Mouse (Mus musculus) layer of hippocampus, adult 8-10 months (tissue): Measurements from ENCODE around the gene Nadk2. TPM values are rescaled to one million over a fixed set of nuclear protein-coding genes. Genes with fewer than 3 reads are reported as not detected.

Source experiments
- DNase-seq, 2 experiments: peaks; one replicate each; pipeline ENCODE4 v3.0.0; 2022; ENCODE audit warnings: low spot score in 2 of 2
- total RNA-seq, 4 experiments: library from RNA; stranded (reverse); gene quantifications; 2 replicates each; pipeline ENCODE4 v1.2.4; 2022

The Nadk2 gene
- total RNA-seq, 4 experiments from 2014 or later: 59.8 to 67.1 (median 66.8) TPM

DNA sequence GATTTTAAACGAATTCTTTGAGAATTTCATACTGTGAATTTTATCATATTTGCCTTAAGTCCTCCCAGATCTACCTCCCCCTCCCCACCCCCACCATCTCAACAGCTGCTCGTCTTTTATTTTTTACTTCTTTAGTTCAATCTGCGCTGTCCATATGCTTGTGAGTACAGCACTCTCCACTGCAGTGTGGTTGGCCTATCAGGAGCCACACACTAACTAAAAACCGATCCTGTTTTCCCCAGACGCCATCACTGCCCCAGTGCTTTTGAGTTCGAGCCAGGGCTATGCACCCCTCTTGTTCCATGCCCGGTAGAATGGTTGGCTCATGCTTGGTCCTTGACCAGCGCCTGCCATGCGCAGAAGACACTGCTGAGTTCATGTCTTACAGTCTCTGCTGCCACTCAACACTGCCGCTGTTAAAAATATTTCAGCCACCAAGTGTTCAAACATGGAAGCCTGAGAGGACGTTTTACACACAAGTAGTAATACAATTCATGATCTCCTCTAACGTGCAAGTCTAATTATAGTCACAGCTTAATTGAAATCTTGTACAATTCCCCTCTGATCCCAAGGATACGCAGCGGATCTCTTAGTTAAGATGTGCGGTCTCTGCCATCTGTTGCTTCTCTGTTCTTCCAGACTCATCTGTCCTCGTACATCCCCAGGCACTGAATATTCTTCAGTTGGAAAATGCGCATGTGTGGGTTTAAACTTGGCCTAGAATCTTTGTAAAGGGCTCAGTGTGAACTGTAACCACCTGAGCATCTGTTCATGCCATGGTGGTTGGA is 17.0 kb downstream of the Nadk2 start:
- DNase-seq: no peak

DNA sequence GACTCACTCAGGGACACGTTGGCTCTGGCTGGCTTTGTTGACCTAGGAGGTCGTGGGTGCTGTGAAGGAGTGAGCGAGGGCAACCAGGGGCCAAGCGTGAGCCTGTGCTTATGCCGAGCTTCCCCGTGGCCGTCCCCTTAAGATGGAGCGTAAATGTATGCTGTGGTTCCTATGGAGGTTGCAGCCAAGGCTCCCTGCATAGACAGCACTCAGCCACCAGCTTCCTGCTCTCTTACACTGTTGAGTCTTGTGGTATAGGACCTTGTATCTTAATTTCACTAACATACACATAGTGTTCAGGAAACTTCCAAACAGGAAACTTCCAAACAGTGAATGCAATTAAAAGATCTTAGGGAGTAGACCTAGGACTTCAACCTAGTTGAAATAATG is 17.6 kb downstream of the Nadk2 start:
- no peak for DNase-seq

DNA sequence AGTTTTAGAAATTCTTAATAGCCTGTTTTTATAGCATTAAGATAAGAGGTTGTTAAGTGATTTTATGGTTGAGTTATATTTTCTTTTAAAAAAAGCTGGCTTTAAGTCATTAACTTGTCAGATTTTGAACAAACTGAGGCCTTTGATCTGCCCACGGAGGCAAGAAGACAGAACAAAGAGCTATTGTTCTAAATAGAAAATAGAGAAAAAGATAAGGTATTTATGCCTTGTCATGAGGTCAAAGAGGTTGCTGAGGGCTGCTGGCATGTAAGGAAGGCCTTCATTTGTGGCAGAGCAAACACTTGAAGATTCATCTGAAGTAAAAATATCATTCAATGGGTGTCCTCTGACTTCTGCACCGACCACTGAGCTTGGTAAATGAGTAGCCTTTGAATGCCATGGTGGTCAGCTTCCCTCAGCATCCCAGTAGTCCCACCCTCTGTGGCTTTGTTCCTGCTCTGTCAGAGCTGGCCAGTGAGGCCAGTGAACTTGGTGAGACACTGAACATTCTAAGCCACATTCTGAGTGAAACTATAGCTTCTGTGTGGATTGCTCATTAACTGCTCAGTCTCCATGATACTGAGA is 18.2 kb downstream of the Nadk2 start:
- DNase-seq: no peak

GRCm38 (mm10) chr15:9090662-9091061 is 19.6 kb downstream of the Nadk2 start:
- DNase-seq: no peak

- DNase-seq: no peak
Observed at GRCm38 (mm10) chr15:9093598-9094365, 22.7 kb downstream of the Nadk2 start.

GRCm38 (mm10) chr15:9094366-9094750 is 23.3 kb downstream of the Nadk2 start:
- peak; percentile 37 to 56 for DNase-seq

DNA sequence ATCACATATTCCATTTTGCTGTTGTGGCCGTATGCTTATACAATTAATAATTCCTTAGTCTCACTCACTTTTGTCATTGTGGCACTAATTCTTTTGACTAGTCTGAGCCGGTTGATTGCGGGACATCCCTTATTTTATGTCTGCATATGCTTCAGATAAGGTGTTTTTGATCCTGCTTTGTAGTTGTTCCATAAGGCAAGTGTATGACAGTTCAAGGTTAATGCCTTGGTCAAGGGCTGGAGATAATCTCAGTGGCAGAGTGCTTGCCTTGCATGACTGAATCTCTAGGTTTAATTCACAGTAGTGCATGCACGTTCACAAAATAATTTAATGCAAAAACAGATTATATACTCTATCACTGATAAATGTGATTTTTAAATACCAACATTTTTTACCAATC is 25.8 kb downstream of the Nadk2 start:
- DNase-seq: no peak

DNA sequence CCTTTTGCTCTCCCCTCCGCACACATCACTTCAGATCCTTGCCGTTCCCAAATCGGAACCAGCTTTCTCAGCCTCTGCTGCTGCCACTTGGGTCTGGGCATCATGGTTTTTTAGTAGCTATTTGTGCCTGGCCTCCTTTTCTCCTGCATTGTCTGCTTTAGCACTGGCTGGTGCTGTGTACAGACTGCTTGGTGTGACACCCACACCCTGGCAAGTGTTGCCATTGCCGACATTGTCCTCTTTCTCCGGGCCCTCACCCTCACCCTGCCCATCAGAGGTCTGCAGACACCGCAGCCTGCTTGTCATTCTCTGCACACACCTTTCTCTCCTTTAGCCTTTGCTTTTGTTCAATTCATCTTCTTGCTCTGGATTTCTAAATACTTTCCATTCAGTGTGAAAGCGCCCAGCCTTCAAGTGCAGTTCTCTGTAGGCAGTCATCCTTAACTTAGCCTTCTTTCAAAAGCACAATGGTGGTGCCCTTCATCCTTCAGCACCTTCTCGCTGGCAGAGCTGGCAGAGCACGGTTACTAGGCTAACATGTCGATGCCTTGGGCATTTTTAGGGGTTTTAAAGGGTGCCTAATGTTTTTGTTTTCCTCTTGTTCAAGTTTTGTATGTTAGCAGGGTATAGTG is 29.5 kb downstream of the Nadk2 start:
- DNase-seq: no peak

- DNase-seq: no peak
Observed at GRCm38 (mm10) chr15:9106303-9107074, 35.4 kb downstream of the Nadk2 start.

- no peak for DNase-seq
Observed at GRCm38 (mm10) chr15:9110526-9111347, 39.7 kb downstream of the Nadk2 start.

DNA sequence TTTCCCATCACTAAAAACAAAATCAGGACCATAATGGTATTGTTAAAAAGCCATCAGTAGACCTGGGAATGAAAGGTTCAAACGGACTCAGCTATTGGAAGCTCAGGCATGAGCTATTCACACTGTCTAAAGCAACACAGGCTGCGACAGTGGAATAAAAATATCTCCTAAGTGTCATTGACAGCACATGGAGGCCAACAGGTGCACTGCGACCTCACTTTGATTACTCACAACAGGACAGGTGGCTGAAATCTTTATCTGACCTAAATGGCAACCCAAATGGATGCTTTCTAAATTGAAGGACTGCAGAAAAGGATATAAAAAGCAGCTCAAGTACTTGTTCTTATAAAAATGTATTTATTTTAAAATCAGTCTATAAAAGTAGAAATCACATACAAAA is 40.6 kb downstream of the Nadk2 start:
- DNase-seq: no peak

GRCm38 (mm10) chr15:9113556-9113955 is 42.5 kb downstream of the Nadk2 start:
- no peak for DNase-seq

DNA sequence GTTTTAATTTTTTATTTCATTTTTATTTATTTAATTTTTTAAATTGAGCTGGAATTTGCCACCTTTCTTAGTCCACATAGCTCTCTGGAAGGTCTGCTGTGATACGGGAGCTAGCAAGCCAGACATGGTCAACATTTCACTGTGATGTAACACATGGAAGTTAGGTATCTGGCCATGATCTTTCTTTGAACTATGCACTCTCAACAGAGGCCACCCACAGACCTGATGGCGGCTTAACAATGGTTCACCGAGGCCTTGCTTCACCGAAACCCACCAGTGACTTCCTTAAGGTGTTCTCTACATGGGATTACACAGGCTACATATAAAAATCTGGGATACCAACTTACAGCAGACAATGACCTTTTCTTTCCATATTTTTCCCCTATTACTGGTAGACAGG is 43.1 kb downstream of the Nadk2 start:
- DNase-seq: no peak

DNA sequence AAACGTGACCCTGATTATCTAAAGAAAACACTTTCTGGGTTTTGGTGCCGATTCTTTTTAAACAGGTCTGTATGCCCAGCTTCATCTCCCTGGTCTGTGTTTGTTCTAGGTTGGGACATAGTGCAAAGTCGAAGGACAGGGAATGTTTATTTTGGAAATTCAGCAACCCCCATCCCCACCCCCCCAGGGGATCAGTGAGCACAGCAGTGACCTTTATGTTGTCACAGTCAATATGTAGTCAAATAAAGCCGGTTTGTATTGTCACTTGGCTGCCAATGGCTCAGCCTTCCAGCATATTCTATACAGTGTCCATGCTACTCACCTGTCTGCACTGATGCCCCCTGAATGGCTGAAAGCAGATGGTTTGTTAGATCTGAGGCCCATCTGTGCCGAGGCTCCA is 43.5 kb downstream of the Nadk2 start:
- DNase-seq: no peak

DNA sequence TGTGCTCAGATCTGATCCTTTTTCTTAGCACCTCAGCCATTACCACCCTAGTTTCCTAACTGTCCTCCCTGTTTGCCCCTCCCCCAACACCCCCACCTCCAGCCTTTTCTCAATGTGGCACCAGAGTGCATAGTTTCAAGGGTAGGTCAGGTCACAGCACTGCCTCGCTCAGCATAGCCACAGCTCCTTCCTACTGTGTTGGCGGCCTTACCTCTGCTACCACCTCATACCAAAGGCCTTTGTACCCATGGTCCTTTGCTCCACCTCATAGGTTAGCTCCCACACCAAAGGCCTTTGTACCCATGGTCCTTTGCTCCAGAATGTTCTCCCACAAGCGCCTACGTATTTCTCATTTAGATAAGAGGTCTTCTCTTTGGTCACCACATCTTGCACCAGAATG is 47.8 kb downstream of the Nadk2 start:
- no peak for DNase-seq

GRCm38 (mm10) chr15:9120081-9120480 is 49.0 kb downstream of the Nadk2 start:
- peak in 1 of 2 experiments; percentile 43 for DNase-seq

GRCm38 (mm10) chr15:9122989-9123388 is 51.9 kb downstream of the Nadk2 start:
- DNase-seq: no peak

DNA sequence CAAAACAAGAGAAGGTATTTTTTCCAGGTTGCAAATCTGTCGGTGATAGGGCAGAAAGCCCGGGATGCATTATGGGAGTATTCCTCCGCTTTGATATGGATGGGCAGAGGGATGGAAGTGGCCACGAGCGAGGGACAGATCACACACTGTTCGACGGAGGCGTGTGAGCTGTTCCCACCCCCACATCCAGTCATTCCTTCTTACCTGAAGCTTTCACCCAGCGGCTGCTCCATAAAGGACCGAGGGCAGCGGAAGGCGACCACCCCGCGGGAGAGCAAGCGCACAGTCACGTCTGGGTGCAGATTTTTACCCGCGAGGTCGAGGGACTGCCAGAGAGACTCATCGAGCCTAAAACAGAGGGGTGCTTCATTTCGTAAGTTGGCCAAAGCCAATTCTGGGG is 53.8 kb downstream of the Nadk2 start:
- no peak for DNase-seq

DNA sequence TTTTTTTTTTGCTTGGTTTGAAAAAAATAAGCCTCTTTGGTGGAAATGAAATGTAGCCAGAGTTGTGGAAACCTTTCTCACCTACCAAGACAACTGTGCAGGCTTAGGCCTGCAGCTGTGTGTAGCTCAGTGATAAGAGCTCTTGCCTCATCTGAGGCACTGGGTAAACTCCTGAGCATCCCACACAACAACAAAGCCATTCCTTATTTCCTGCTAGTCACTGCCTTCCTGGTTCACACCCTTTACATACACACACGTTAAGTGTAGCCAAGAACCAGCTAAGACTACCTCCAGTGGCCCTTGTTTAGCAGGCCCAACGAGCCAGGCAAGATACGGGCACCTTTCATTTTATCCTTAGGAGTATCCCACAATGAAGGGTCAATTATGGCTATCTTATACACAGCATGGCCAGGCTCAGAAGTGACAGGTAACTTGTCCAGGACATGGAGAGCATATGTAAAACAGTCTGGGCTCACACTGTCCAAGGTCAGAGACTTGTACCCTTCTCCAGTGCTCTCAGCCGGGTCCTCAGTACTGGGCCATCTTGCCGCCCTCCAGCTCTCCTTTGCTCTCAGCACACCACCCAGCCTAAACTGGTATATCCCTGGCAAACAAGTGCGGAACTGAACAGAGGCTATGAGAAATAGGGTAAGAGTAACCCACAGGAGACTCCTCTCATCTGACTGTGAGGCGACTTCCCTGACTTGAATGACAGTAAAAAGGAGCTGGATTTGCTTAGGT is 56.2 kb downstream of the Nadk2 start:
- DNase-seq: no peak
